Mouse (Mus musculus) gastrocnemius, postnatal 4 days (tissue): ENCODE measurements around the gene Apol9b. TPM values are rescaled to one million over a fixed set of nuclear protein-coding genes. Genes with fewer than 3 reads are reported as not detected.
A peak's percentile ranks its signal among the peaks of the same experiment; 100 is the strongest.

Experiments
- DNase-seq, 2 experiments: peaks; one replicate each; pipeline ENCODE4 v3.0.0; 2021 to 2022; ENCODE audit warnings: low spot score in 2 of 2, mixed read lengths in 2 of 2
- total RNA-seq, 2 experiments: library from RNA; stranded (reverse); gene quantifications; 2 replicates each; pipeline ENCODE4 v1.2.3; 2021

The Apol9b gene
- total RNA-seq, 2 experiments from 2014 or later = not detected

DNA sequence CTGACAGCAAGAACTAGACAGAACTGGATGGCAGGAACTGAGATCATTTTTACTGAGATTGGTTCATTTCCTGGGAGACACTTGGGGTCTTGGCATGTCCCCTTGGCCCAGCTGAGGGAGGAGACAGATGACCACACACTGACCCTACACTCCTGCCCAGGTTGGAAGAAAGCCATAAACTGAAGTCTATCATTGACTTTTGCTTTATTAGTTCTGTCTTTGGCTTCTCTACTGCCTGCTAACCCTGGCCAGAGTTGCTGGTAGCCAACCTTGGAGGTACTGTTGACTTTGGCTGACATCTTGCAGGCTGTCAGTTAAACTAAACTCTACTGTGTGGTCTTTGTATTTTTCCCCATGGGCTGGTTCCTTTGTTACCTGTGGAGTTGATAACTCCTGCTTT is 16.2 kb downstream of the Apol9b start:
- DNase-seq = no peak

DNA sequence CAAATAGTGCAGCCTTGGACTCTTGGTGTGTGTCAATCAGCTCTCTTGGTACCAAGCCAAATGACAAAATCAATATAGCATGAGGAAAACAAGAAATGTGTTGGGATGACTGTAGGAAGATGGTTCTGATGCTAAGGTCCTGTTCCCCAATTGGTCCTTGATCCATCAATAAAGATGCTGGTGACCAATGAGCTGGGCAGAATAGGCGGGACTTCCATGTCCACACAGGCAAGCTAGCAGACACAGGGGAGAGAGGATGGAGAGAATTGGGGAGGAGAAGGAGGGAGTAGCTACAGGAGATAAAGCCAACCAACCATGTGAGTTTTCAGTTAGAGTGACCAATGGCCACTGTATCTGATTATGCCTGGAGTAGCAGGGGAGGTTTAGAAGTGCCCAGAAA is 17.5 kb downstream of the Apol9b start:
- DNase-seq = no peak

DNA sequence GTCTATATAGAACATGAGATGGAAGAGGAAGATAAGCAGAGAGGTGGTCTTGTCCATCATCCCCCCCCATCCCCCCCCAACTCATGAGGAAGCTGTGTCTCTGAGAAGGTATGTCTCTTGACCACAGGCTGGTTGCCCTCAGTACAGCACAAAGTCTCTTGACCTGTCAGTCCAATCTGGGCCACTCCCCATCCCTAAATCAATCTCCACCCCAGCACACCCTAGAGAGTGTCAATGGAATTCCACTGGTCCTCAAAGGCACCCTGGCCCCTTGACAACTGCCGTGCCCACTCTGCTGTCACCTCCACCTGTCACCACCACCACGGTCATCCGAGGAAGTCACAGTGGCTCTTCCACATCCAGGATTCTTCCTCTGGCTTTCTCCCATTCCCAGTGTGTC is 19.6 kb downstream of the Apol9b start:
- DNase-seq = no peak

DNA sequence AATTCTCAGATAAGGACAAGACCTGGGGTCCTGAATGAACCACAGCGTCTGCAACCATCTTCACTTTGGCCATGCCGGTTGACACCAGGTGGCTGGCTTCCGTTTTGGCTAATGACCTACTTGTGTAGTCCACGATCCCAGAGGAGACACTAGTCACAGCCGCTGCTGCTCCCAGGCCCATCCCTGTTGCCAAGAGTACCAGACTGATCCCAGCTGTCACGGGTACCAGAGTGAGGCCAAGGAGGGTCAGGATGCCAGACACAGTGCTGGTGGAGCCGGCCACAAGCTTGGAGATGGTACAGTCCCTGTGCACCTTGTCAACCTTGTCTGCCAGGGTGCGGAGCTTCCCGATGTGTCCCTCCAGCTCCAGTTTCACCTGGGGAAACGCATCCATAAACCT is 20.9 kb downstream of the Apol9b start:
- peak in 1 of 2 experiments; percentile 20 for DNase-seq

DNA sequence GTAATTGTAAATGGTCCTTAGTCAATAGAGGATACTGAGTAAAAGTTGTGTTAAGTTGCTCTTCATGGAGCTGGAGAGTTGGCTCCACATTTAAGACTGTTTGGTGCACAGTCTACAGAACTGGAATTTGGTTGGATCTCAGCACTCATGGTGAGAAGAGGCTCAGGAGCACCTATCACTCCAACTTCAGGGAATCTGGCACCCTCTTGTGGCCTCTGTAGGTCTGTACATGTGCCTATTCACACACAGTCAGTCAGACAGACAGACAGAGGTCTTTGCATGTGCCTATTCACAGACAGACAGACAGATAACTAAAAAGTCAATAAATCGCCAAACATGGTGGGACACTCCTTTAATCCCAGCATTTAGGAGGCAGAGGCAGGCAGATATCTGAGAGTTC is 21.6 kb downstream of the Apol9b start:
- peak in 1 of 2 experiments; percentile 24 for DNase-seq

DNA sequence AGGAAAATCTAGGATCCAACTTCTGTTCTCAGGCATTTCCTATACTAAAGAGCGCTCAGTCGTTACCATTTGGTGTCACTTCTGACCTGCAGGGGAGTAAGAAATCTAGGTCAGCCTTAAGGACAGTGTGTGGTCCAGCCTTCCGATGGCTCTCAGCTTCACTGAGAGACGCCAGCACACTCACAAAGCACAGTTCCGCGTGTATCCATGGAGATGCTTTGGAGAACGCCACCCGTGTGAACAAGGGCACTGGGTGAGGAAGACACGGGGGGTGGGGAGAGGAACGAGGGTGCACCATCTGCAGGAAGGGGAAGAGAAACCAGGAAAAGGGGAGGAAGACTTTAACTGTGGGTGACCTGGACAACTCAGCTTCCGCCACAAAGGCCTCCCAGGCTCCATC is 23.6 kb downstream of the Apol9b start:
- DNase-seq = no peak

DNA sequence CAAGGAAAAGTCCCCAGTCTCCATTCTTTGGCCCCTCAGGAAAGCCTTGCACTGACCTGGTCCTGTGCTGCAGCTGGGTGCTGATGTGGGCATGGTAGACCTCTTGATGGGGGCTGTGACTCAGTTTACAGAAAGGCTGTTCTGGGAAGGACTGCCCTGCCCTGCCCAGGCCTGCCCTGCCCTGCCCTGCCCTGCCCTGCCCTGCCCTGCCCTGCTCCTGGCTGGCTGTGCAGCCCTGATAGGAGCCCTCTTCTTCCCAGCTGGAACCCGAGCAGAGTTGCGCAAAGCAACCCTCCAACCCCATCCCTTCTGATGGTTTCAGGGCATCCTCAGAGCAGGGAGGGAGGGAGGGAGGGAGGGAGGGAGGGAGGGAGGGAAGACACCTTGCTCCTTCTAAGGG is 26.3 kb downstream of the Apol9b start:
- DNase-seq = no peak

DNA sequence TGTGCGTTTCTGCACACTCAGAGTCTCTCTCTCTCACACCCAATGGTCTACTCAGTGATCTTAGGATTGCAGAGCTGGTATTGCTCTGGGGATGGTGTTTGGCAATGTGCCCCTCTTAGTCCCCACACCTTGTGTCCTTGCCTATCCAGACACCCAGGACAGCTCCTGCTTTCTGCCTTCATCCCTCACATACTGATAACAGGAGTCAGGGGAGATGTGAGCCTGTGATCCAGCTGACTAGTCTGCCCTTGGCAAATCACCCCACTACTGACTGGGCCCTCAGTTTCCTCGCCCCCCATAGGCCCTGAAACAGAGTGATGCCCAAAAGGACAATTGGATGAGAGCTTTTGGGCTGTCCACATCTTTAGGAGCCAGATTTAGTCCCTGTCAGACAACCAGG is 27.2 kb downstream of the Apol9b start:
- DNase-seq = no peak

DNA sequence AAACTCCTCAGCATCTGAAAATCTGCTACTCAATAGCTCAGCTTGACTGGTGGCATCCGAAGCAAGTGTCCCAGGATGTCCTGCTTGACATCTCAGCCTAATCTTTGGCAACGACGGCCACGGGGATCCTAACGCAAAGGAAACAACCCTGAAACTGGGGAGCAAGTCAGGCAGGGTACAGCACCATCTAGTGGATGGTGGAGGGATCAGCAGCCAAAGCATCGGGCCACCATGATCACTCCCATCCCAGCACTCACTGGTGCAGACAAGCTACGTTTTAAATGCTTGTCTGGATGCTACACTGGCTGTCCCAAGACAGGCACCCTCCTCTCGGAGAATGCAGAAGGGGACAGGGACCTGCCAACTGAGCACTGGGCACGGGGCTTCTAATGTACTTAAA is 28.0 kb downstream of the Apol9b start, which contains the start of gene Apol8:
TSS of gene Apol8 (minus strand) at position 156 of the 400 bp plus-strand sequence.
- DNase-seq = peak in 1 of 2 experiments; percentile 54

DNA sequence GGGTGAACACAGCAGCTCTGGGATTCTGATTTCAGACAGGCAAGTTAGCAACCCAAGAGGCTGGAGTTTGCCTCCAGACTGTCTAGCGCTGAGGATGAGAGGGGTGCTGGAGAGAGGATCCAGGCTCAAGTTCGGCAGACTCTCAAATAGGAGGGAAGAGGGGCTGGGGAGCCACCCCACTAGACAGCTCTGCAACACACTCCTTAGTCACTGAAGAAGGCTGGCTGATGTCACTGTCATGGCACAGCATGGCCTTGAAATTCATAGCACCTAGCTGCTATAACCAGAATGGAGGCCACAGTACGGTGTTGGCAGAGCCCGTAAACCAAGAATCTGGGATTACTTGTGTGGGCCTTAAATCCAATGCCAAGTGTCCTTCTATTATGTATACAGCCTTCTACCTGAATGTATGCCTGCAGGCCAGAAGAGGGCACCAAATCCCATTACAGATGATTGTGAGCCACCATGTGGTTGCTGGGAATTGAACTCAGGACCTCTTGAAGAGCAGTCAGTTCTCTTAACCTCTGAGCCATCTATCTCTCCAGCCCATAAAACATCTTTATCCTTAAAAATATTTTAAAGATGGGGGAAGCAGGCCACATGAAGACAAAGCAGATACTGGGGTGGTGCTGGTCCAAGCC is 28.9 kb downstream of the Apol9b start:
- no peak for DNase-seq

DNA sequence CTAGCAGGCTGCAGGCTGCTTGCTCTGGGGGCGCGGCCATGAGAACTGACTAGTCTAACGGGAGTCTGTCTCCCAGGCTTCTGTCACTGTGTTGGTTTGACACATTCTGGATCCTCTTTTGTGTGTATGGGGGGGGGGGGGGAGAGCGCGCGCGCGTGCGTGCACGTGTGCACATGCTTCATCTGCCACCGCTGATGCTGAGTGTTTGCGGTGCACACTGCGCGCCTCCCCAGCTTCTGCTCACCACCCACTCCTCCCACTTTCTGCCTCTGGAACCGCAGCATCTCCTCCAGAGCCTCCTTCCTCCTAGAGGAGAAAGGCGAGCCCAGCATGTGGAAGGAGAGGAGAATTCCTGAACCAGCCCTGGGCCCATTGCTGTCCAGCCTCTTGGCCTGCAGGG is 31.2 kb downstream of the Apol9b start:
- DNase-seq = no peak

DNA sequence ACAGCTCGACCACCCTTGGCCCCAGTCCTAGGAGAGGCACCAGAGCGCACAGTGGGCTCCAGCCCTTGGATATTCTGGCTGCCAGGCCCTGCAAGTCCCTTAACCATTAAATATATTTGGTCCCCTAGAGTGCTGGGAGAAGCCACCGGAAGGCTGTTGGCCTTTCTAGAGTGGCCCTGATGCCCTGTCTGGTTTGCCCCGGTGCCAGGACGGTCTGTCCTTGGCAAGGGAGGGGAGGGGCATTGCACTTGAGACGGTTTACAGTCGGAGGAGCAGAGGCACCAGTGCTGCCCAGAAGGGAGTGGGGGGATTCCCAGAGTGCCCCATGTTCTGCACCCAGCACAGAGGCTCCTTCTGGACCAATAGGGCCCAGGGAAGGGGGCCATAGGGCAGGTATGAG is 32.2 kb downstream of the Apol9b start:
- no peak for DNase-seq

DNA sequence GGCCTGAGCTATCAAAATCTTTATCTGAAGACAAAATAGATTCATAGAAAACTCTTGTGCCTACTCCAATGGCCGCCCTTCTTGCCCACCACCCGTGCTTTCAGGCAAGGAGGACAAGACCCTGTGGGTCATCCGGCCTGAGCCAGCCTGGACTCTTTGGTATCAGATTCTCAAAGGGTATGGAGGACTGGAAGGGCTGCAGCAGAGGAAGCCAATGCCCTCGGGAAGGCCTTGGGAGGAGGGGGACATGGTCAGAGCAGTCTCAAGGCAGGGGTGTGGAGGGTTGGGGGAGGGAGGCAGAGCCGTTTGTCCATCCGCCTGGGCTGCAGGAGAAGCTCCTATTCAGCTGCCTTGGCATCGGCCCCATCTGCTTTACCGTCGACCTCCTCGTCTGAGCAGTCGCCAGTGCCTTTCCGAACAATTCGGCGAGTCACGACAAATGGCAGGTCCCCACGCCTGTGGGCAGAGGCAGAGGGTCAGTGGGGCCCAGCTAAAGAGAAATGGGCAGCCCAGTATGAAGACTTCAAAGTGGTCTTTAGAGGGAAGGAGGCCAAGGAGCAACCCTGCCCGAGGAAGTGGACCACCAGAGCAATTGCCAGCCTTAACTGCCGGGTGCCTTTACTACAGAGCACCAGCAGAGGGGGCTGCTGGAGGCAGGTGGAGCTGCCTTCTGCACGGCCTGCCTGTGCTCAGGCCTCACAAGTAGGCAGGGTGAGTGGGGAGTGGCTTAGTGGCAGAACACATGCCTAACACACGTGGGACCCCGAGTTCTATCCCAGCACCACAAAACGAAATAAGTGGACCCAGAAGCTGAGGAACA is 32.9 kb downstream of the Apol9b start:
- no peak for DNase-seq

DNA sequence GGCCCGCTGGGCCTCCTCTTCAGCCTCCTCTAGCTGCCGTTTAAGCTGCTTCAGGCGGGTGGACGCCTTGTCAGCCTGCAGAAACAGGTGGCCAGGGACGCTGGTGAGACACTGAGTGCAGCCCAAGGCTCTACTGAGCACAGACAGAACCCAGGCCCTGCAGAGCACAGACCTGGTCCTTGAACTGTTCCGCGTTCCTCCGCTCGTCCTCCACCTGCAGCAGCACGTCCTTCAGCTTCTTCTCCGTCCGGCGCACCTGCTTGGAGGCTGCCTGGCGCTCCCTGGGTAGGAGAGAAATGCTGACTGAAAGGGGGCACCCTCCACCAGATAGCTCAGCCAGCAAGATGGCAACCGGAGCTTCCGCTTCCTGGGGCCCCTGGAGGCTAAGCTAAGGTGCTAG is 34.2 kb downstream of the Apol9b start:
- no peak for DNase-seq

DNA sequence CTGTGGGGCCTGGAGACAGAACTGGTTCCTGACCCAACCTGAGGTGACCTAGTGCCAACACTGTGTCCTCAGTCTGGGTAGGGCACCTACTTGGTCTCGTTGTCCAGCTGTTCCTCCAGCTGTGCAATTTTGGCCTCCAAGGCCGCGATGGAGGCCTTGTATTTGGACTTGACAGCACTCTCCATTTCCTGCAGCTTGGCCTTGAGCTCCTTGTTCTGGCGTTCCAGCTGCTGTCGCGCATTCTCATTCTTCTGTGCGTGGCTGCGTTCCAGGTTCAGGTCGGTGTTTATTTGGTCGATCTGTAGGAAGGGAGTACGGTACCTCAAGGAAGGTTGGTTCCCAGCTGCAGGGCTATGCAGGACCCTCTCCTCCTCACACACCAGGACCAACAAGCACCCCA is 34.9 kb downstream of the Apol9b start:
- no peak for DNase-seq

DNA sequence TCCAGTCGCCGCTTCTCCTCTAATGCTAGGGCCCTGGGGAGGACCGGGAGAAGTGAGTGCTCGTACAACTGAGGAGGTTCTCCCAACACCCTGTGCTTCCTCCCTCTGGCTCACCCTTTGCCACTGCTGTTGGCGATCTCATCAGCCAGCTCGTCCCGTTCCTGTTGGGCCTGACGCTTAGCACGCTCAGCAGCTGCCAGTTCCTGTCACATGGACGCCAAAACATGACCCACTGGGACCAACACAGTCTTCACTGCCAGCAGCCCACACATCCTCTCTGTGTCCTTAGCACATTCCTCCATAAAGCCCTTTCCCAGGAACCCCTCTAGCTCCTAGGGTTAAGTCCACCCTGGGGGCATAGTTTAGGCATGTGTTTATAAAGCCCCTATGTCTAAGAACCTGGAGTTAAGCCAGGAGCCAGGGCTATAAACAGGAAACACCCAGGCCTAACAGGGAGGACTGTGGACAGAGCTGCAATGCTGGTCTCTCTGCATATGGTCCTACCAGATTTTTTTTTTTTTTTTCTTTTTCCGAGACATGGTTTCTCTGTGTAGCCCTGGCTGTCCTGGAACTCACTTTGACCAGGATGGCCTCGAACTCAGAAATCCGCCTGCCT is 35.7 kb downstream of the Apol9b start:
- DNase-seq = peak; percentile 54 to 73

DNA sequence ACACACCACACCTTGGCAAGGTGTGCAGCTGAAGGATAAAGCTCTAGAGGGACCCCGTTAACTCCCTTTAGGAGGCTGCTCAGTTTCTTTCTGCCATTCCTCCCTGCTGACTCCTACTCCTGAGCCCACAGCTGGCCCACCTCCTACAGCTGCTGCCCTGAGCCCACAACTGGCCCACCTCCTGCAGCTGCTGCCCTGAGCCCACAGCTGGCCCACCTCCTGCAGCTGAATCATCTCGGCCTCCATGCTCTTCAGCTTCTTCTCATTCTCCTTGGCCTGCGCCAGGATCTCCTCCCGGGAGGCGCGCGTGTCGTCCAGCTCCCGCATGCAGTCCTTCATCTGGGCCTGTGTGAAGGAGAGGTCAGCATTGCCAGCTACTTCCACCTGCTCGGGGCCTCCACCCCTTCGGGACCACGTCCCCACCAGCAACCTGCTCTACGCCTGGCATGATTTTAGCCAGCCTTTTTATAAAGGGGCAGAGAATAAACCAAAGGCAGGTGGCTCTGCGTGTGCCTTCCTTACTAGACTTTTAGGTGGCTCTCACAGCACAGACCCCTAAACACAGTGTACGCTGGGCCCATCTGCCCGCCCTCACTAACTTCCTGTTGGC is 36.8 kb downstream of the Apol9b start:
- no peak for DNase-seq

DNA sequence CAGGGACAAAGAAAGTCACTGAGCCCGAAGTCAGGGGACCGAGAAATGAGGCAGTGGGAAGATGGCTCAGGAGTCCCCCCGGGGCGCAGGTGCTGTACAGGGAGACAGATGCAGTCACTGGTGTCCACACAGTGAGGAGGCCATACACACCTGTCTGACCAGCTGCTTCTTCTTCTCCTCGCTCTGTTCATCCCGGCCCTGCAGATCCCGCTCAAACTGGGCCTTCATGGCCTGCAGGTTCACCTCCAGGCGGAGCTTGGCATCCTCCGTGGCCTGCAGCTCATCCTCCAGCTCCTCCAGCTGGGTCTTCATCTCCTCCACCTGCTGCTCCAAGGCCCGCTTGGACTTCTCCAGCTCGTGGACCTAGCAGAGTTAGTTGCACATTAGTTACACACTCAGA is 38.1 kb downstream of the Apol9b start:
- no peak for DNase-seq

DNA sequence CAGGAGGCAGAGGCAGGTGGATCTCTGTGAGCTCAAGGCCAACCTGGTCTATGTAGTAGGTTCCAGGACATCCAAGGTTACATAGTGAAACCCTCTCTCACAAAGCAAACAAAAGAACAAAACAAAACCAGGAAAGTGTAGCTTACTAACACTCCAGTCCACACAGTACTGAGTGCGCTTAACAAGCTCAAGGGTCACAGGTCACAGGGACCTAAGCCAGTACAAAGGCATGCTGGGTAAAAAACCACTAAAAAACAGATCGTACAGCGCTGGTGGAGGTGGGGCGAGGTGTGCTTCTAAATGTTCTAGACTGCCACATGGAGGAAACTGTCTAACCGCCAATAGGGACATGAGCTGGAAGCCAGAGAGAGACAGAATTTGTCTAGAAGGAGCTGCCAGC is 41.5 kb downstream of the Apol9b start:
- DNase-seq = no peak

DNA sequence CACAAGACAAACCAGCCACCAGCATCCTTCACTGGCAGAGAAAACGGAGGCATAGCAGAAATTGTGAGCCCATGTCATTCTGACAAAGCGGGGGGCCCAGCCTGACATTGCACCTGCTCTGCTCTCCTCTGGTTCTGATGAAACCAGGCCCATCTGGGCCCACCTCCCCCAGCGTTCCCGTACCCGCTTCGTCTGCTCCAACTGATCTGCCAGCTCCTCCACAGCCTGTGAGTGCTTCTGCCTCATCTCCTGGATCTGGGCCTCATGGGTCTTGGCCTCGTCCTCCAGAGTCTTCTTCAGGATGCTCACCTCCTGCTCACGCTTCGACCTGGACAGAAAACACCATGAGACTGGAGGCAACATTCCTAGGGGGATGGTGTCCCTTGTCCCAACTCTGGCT is 42.1 kb downstream of the Apol9b start:
- no peak for DNase-seq

DNA sequence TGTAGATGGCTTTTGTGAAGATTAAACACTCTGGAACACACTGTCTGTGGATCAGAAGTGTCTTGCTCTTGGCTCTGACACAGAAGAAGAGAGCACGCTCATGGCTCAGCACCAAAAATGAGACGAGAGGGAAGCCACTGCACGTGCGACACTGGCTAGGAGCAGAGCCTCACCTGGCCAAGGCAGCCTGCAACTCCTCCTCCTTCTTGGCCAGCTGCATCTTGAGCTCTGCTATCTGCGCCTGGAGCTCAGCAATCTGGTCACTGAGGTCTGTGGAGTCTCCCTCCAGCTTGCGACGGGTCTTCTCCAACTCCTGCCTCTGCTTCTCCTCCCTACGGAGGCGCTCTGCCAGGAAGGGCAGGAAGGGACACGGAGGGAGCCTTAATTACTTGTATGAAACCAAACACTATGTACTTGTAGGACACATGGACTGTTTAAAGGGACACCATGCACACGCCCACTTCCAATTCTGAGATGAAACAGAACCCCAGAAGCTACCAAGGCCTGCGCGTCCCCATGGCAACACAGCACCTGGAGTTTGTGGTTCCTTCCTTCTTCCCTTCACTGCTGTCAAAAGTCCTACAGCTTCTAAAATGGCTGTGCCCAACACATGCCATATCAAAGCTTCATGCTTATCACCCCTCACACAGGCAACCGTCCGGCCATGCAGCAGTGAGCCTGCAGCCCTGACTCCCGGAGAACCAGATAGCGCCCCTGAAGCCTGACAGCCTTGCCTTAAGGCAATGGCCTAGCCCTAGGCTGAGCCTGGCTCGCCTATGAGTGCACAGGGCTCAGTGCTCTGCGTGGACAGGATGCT is 44.5 kb downstream of the Apol9b start:
- no peak for DNase-seq
